Mouse (Mus musculus) cerebellum, postnatal 14 days (tissue): ENCODE data around the gene Timp2.
"Not testable (repeated sequence)": the region's sequence is repeated elsewhere in the genome, so short reads cannot be mapped to it uniquely, and the experiment has no call there.

Source experiments
- DNase-seq, 2 experiments: peaks; one replicate each; pipeline ENCODE4 v3.0.0; 2021; ENCODE audit warnings: mixed read lengths in 2 of 2

Gene Timp2

GRCm38 (mm10) chr11:118333431-118333830 is 22.1 kb downstream of the Timp2 start:
- no peak for DNase-seq

GRCm38 (mm10) chr11:118332376-118332775 is 23.2 kb downstream of the Timp2 start:
- DNase-seq, result no peak

- no peak for DNase-seq
Observed at GRCm38 (mm10) chr11:118330777-118331176, 24.8 kb downstream of the Timp2 start.

- no peak for DNase-seq
Observed at GRCm38 (mm10) chr11:118330361-118330760, 25.2 kb downstream of the Timp2 start.

GRCm38 (mm10) chr11:118328947-118329346 is 26.6 kb downstream of the Timp2 start:
- no peak for DNase-seq

- no peak for DNase-seq
Observed at GRCm38 (mm10) chr11:118328511-118328910, 27.0 kb downstream of the Timp2 start.

GRCm38 (mm10) chr11:118326991-118327971 is 28.3 kb downstream of the Timp2 start:
- DNase-seq, result peak; percentile 90 to 92

- no peak for DNase-seq
Observed at GRCm38 (mm10) chr11:118326491-118326890, 29.0 kb downstream of the Timp2 start.

- DNase-seq, result no peak
Observed at GRCm38 (mm10) chr11:118324541-118324940, 31.0 kb downstream of the Timp2 start.

GRCm38 (mm10) chr11:118323974-118324373 is 31.6 kb downstream of the Timp2 start:
- no peak for DNase-seq

- no peak for DNase-seq
Observed at GRCm38 (mm10) chr11:118322647-118323046, 32.9 kb downstream of the Timp2 start.

- no peak for DNase-seq
Observed at GRCm38 (mm10) chr11:118321971-118322370, 33.6 kb downstream of the Timp2 start.

- no peak for DNase-seq
Observed at GRCm38 (mm10) chr11:118321500-118321899, 34.0 kb downstream of the Timp2 start.

GRCm38 (mm10) chr11:118318678-118319077 is 36.9 kb downstream of the Timp2 start:
- peak; percentile 45 to 70 for DNase-seq

- DNase-seq, result peak; percentile 76 to 81
Observed at GRCm38 (mm10) chr11:118317129-118317528, 38.4 kb downstream of the Timp2 start.

GRCm38 (mm10) chr11:118316231-118316806 is 39.2 kb downstream of the Timp2 start:
- no peak for DNase-seq

GRCm38 (mm10) chr11:118312132-118312723 is 43.3 kb downstream of the Timp2 start:
- no peak for DNase-seq

- not testable (repeated sequence) for DNase-seq
Observed at GRCm38 (mm10) chr11:118307962-118308361, 47.6 kb downstream of the Timp2 start.

- DNase-seq, result not testable (repeated sequence)
Observed at GRCm38 (mm10) chr11:118303959-118304358, 51.6 kb downstream of the Timp2 start.

GRCm38 (mm10) chr11:118298810-118299209 is 56.7 kb downstream of the Timp2 start:
- DNase-seq, result no peak

GRCm38 (mm10) chr11:118297967-118298366 is 57.6 kb downstream of the Timp2 start:
- DNase-seq, result peak in 1 of 2 experiments; percentile 50

- DNase-seq, result no peak
Observed at GRCm38 (mm10) chr11:118295026-118295425, 60.5 kb downstream of the Timp2 start.

- DNase-seq, result peak; percentile 38 to 65
Observed at GRCm38 (mm10) chr11:118292671-118293070, 62.9 kb downstream of the Timp2 start.
